Comparison of ENCODE assay signal across 10 mouse cellular contexts in genomic region chr6:30618735-30619134, GRCm38 (mm10). TPM values are rescaled to one million over a fixed set of nuclear protein-coding genes. Genes with fewer than 3 reads are reported as not detected.
DNase-seq lines count a peak whose midpoint lies in the region; ATAC-seq and TF ChIP-seq lines count a peak whose summit lies in the region.
"Had no signal": no experiment of that assay in that cellular context is flagged by ENCODE, and none has a peak within 500 bp of the region (broad histone marks: within the 10 kb centered on the region; RNA-seq: fewer than 3 reads in every experiment).

No protein-coding gene starts in this region.

- no peak overlapping the region for H3K4me3 ChIP-seq in liver, postnatal 0 days (ENCODE audit: low read depth, low read length)
- no peak overlapping the region for H3K4me3 ChIP-seq in liver, embryonic 12.5 days
- H3K4me3 ChIP-seq in hindbrain, embryonic 13.5 days, result no peak overlapping the region
- no peak overlapping the region for H3K4me3 ChIP-seq in neural tube, embryonic 12.5 days
- H3K4me3 ChIP-seq: erythroblast, embryonic 14.5 days; megakaryocyte, embryonic 14.5 days had no signal

- 47% methylated on average over 6 of the region's 6 CpGs for WGBS in liver, postnatal 0 days (ENCODE audit: insufficient replicate concordance)
- WGBS in liver, embryonic 12.5 days (ENCODE audit: insufficient replicate concordance), result 42% methylated on average over 6 of the region's 6 CpGs
- WGBS in hindbrain, embryonic 13.5 days, result 20% methylated on average over 6 of the region's 6 CpGs
- WGBS in neural tube, embryonic 12.5 days, result 28% methylated on average over 6 of the region's 6 CpGs

- no peak for ATAC-seq in liver, postnatal 0 days
- no peak for ATAC-seq in liver, embryonic 12.5 days
- ATAC-seq in hindbrain, embryonic 13.5 days (ENCODE audit: low FRiP score), result no peak
- ATAC-seq in neural tube, embryonic 12.5 days (ENCODE audit: low FRiP score, low read depth), result no peak

- H3K27me3 ChIP-seq in liver, postnatal 0 days (ENCODE audit: insufficient read depth, low read length), result peaks cover 7% of the 10 kb centered on the region
- H3K27me3 ChIP-seq in liver, embryonic 12.5 days (replicated peaks), result peaks cover 81% of the 10 kb centered on the region
- no peaks in the 10 kb centered on the region for H3K27me3 ChIP-seq in hindbrain, embryonic 13.5 days
- no peaks in the 10 kb centered on the region for H3K27me3 ChIP-seq in neural tube, embryonic 12.5 days (replicated peaks)

- TF ChIP-seq EP300 in liver, postnatal 0 days (IDR thresholded peaks at IDR 0.05; ENCODE audit: low read depth), result no peak

- peak overlapping the region; percentile 39; the same call in 1 of the 2 replicates for H3K27ac ChIP-seq in liver, postnatal 0 days (ENCODE audit: low read depth)
- no peak overlapping the region for H3K27ac ChIP-seq in liver, embryonic 12.5 days
- peak overlapping the region; percentile 84 for H3K27ac ChIP-seq in hindbrain, embryonic 13.5 days
- no peak overlapping the region for H3K27ac ChIP-seq in neural tube, embryonic 12.5 days

- peak; percentile 38 for DNase-seq in embryo, embryonic 10 days (ENCODE audit: low spot score)
- DNase-seq in embryo, embryonic 9.5 days (ENCODE audit: extremely low spot score), result no peak
- DNase-seq in liver, postnatal 0 days, result no peak
- no peak for DNase-seq in thymus, postnatal 25 days
- no peak for DNase-seq in thymus, postnatal 0 days (ENCODE audit: low spot score)

- H3K9me3 ChIP-seq in liver, postnatal 0 days (ENCODE audit: low read length), result no peaks in the 10 kb centered on the region
- H3K9me3 ChIP-seq in liver, embryonic 12.5 days (replicated peaks), result no peaks in the 10 kb centered on the region
- no peaks in the 10 kb centered on the region for H3K9me3 ChIP-seq in hindbrain, embryonic 13.5 days
- H3K9me3 ChIP-seq in neural tube, embryonic 12.5 days, result no peaks in the 10 kb centered on the region
- H3K9me3 ChIP-seq: megakaryocyte, embryonic 14.5 days had no signal

- H3K9ac ChIP-seq in liver, postnatal 0 days (replicated peaks), result no peak overlapping the region
- no peak overlapping the region for H3K9ac ChIP-seq in liver, embryonic 12.5 days
- 0 out of 2 replicates have a peak overlapping the region, but pooled peaks have one; percentile 6 for H3K9ac ChIP-seq in hindbrain, embryonic 13.5 days
- H3K9ac ChIP-seq in neural tube, embryonic 12.5 days, result no peak overlapping the region

- H3K4me1 ChIP-seq in liver, postnatal 0 days (ENCODE audit: insufficient read depth), result peaks cover 7% of the 10 kb centered on the region
- H3K4me1 ChIP-seq in liver, embryonic 12.5 days, result peaks cover 20% of the 10 kb centered on the region
- peaks cover 48% of the 10 kb centered on the region for H3K4me1 ChIP-seq in hindbrain, embryonic 13.5 days (replicated peaks)
- H3K4me1 ChIP-seq in neural tube, embryonic 12.5 days, result peaks cover 36% of the 10 kb centered on the region

- H3K36me3 ChIP-seq in liver, postnatal 0 days (replicated peaks; ENCODE audit: insufficient read depth, low read length), result no peaks in the 10 kb centered on the region
- H3K36me3 ChIP-seq in liver, embryonic 12.5 days, result no peaks in the 10 kb centered on the region
- H3K36me3 ChIP-seq in hindbrain, embryonic 13.5 days, result no peaks in the 10 kb centered on the region
- H3K36me3 ChIP-seq in neural tube, embryonic 12.5 days, result no peaks in the 10 kb centered on the region

- no peak for TF ChIP-seq CTCF in liver, postnatal 0 days (IDR thresholded peaks at IDR 0.05; ENCODE audit: low read depth)

- no peak overlapping the region for H3K4me2 ChIP-seq in liver, postnatal 0 days (ENCODE audit: low read depth, low read length)
- no peak overlapping the region for H3K4me2 ChIP-seq in liver, embryonic 12.5 days
- peak overlapping the region; percentile 51 for H3K4me2 ChIP-seq in hindbrain, embryonic 13.5 days
- H3K4me2 ChIP-seq in neural tube, embryonic 12.5 days (replicated peaks), result peak overlapping the region; percentile 57; the same call in 1 of the 2 replicates

RNA-seq across cellular contexts. Expression of gene Cpa5, which starts 7.9 kb away (rescaled TPM):
- not detected in 2 replicates for polyA plus RNA-seq in liver, postnatal 0 days (2015; fragmentation: Nextera tagmentation; extraction: Ambion mirVana)
- 0.11 TPM in 1 of 2 replicates, not detected in the other for polyA plus RNA-seq in liver, embryonic 12.5 days (2016; fragmentation: Nextera tagmentation; extraction: Ambion mirVana)
- not detected in 2 replicates for polyA plus RNA-seq in hindbrain, embryonic 13.5 days (2015; fragmentation: Nextera tagmentation; extraction: Ambion mirVana)
- polyA plus RNA-seq in neural tube, embryonic 12.5 days (2016; fragmentation: Nextera tagmentation; extraction: Ambion mirVana), result not detected in 2 replicates
- polyA plus RNA-seq in thymus, postnatal 0 days (2015; fragmentation: Nextera tagmentation; extraction: Ambion mirVana), result not detected in 2 replicates
- polyA plus RNA-seq: erythroblast, embryonic 14.5 days had no signal

RNA-seq across cellular contexts. Expression of gene Cpa1, which starts 20.3 kb away (rescaled TPM):
- polyA plus RNA-seq in liver, postnatal 0 days (2015; fragmentation: Nextera tagmentation; extraction: Ambion mirVana), result 0.15 and 2.7 TPM in 2 replicates
- 0.54 and 0.91 TPM in 2 replicates for polyA plus RNA-seq in liver, embryonic 12.5 days (2016; fragmentation: Nextera tagmentation; extraction: Ambion mirVana)
- 0.71 and 1.1 TPM in 2 replicates for polyA plus RNA-seq in hindbrain, embryonic 13.5 days (2015; fragmentation: Nextera tagmentation; extraction: Ambion mirVana)
- 0.18 and 0.37 TPM in 2 replicates for polyA plus RNA-seq in neural tube, embryonic 12.5 days (2016; fragmentation: Nextera tagmentation; extraction: Ambion mirVana)
- 0.23 and 0.30 TPM in 2 replicates for polyA plus RNA-seq in thymus, postnatal 0 days (2015; fragmentation: Nextera tagmentation; extraction: Ambion mirVana)
- polyA plus RNA-seq: erythroblast, embryonic 14.5 days had no signal

RNA-seq across cellular contexts. Expression of gene Cpa4, which starts 50.6 kb away (rescaled TPM):
- polyA plus RNA-seq in liver, postnatal 0 days (2015; fragmentation: Nextera tagmentation; extraction: Ambion mirVana), result 0.05 TPM in 1 of 2 replicates, not detected in the other
- 0.12 and 0.35 TPM in 2 replicates for polyA plus RNA-seq in liver, embryonic 12.5 days (2016; fragmentation: Nextera tagmentation; extraction: Ambion mirVana)
- 1.4 and 1.5 TPM in 2 replicates for polyA plus RNA-seq in hindbrain, embryonic 13.5 days (2015; fragmentation: Nextera tagmentation; extraction: Ambion mirVana)
- 1.2 and 1.9 TPM in 2 replicates for polyA plus RNA-seq in neural tube, embryonic 12.5 days (2016; fragmentation: Nextera tagmentation; extraction: Ambion mirVana)
- polyA plus RNA-seq in thymus, postnatal 0 days (2015; fragmentation: Nextera tagmentation; extraction: Ambion mirVana), result 0.09 TPM in 1 of 2 replicates, not detected in the other
- polyA plus RNA-seq: erythroblast, embryonic 14.5 days had no signal

Comparison
In these comparisons a context has a peak if more than half of its experiments do, and no peak if none do; other contexts are left out.
1. H3K27ac ChIP-seq: peak in liver, postnatal 0 days (single experiment) and hindbrain, embryonic 13.5 days (single experiment); none in liver, embryonic 12.5 days (single experiment) and neural tube, embryonic 12.5 days (single experiment).
2. H3K4me2 ChIP-seq: peak in hindbrain, embryonic 13.5 days (single experiment) and neural tube, embryonic 12.5 days (single experiment); none in liver, postnatal 0 days (single experiment) and liver, embryonic 12.5 days (single experiment).